Mouse (Mus musculus) kidney, postnatal 10 days (tissue): ENCODE measurements around the gene Dab2.
A peak's percentile ranks its signal among the peaks of the same experiment; 100 is the strongest.

Experiments
- DNase-seq: peaks from one replicate; pipeline ENCODE4 v3.0.0; 2021; ENCODE audit warnings: mixed read lengths

Dab2 gene

DNA sequence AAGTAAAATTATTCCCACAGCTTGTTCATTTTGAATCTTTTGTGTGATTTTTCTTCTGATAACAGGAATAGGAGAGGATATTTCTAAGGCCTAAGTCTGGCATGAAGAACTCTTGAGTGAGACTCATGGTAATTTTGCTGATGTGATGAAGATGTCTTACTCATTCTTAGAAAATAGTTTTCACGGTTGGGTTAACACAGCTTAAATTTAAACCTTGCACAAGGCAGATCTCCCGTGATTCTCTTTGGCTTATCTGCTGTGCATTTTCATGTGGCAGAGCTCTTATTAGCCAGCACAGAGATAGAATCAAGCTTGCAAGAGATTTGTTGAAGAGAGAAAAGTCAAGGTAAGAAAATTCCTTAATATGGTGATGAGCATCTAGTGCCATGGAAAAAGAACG, at the start of gene Dab2:
TSS of gene Dab2 (plus strand) at position 235 of the 400 bp plus-strand sequence.
- no peak for DNase-seq

DNA sequence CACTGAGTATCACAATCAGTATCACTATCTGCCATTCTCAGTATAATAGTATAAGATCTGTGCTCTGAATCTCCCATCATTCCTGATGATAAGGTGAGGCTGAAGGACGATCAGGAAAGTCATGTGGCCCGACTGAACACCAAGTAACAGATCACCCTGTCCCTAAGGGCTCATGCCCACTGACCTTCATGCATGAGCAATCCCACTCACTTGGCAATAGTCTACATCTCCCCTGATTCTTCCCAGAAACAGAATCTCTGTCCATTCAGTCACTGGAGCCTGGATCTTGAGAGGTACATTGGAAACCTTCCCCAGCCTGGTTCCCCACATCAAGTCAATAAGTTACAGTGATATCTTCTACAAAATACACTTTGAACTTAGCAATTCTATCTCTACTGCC, 46.1 kb upstream of the Dab2 start:
- no peak for DNase-seq

DNA sequence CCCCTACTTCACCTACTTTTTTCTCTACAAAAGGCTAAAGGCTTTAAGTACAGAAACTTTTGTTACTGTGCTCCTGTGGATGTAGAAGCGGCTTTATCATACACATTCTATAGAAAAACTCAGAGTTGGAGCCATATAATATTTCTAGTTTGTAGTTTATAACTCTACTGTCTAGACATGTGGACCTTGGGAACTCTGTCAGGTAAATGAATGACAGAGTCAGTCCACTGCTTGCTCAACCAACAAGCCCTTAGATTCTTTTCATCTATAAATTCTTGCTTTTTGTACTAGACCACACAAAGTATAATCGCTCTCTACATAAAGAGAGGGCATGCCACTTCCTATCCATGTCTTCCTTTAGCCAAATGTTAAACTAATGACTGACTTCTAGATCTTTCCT, 45.2 kb upstream of the Dab2 start:
- no peak for DNase-seq

- no peak for DNase-seq
Observed at GRCm38 (mm10) chr15:6257049-6257448, 42.5 kb upstream of the Dab2 start.

DNA sequence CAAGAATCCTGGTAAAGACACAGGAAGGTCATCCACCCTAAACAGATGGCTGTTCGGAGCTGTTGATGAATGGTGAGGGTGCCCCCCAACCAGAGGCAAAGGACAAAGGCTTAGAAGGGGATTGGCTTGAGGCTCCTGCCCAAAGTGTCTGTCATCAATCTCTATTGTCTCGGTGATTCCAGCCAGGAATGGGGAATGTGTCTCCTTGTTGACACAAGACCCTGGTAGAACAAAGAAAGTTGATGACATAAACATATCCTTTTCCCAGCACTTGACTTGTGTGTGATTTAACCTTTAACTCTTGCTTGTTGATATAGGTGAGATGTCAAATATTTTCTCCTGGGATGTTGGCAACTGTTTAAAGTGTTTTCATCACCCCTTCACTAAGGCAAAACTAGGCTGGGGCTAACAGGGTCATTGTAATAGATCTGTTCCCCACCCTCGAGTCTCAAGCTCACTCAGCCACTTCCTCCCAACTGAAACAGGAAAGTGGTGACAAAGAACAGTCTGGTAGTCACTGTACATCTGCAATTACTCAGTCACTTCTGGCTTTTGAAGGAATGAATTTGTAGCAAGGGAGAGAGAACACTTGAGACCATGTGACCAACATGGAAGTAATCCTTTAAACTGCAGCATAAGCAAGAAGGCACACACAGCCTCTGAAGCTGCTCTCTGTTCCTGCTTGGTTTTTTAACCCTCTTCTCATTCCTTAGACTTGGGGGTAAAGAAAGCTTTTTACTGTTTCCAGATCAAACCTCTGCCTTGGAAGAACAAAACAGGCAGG, 39.4 kb upstream of the Dab2 start:
- DNase-seq: peak; percentile 34

DNA sequence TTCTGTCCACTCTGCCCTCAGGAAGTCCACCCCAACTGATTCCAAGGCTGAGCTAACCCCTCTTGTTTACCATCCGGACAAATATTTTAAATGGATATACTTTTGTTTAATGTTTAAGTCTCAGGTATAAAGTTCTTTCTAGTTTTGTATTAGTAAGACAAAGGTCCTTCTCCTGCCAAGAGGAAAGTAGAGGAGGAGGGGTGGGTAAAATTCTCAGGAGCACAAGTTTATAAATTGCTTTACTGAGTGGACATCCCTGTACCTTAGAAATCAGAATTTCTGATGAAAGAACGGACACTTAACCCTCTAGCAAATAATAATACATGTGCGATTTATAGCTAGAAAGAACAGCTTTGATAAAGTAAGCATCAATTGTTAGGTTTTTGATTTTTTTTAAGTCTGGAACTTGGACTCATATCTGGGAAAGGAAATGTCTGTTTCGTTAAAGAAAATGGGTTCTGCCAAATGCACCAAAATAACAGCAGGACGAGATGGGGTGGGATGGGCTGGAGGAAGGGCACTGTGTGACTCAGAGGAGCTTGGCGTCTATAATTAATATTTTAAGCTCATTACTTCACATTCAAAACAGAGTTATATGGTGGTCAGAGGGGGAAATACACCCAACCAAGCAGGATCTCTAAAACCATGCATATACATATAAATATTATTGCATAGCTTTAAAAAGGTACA, 38.7 kb upstream of the Dab2 start:
- no peak for DNase-seq

DNA sequence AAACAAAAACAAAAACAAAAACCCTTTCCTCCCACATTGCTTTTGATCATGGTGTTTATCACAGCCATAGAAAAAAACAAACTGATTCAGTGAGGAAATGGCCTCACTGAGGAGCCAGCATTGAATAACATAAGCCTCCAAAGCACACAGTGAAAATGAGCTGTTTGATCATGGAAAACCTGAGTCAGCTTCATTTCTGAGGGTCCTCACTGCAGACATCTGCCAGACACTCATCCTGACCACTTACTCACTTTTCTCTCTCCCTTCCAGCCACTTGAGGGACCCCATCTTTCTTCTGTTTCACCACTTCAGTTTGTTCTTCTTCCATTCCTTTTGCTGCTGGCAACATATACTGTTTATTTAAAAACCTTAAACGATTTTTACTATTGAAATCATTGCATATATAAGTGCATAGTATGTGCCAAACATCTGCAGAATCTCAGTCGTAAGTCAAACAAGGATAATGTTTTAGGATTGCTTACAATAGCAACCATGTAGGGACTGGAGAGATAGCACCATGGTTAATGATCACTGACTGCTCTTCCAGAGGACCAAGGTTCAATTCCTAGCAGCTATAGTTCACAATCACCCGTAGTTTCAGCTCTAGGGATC, 32.3 kb upstream of the Dab2 start:
- no peak for DNase-seq

DNA sequence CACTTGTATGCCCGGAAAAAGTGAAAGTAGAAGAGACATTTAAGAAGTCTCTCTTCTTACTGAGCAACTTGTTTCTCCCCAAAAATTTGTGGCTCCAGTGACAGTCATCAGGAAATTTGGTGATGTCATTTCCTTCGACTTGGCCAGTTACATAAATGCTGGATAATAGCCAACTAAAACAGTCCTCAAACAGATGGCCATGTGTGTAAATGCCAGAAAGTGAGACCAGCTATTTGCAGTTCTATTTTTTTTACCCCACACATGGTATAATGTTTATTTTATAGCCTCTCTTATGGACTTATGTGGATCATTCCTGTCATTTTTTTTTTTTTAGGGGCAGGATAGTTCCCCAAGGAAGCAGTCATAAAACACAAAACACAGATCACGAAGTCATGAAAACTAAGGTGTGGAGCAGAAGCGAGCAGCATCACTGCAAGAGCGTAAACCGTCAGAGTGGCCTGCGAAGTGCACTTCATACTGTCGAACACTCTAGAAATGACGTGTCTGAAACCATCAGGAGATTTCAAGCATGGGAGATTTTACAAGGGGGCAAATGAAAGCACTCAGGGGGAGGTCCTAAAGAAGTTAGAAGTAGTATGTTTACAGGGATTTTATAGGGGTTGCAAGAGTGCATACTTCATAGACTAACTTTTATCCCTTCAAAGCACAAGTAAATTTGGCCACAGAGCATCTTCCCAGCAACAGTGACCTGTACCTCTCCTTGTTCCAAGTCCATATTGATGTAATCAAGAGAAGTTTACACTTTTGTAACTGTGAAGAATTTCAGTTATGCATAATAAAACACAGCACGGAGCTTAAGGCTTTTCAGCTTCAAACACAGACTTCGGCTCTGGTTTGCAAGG, 20.8 kb upstream of the Dab2 start:
- no peak for DNase-seq

GRCm38 (mm10) chr15:6280021-6280451, 19.6 kb upstream of the Dab2 start:
- DNase-seq: no peak

DNA sequence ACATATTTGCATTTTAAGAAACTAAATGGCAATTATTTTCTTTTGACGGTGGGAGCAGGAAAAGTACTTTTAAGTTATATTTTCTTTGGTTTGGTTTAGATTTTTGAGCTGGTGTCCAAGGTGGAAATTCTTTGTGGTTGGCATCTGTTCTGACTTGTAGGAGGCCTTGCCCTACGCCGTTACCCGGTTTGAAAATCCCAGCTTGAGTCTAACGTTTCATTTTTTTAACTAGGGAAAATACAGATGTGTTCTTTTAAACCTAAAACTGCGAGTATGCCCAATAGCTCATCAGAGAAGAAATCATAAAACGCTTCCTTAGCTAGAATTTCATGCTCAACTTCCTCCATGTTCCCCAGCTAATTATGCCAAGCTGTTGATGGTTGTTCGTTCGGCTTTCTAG, 16.3 kb upstream of the Dab2 start:
- no peak for DNase-seq

DNA sequence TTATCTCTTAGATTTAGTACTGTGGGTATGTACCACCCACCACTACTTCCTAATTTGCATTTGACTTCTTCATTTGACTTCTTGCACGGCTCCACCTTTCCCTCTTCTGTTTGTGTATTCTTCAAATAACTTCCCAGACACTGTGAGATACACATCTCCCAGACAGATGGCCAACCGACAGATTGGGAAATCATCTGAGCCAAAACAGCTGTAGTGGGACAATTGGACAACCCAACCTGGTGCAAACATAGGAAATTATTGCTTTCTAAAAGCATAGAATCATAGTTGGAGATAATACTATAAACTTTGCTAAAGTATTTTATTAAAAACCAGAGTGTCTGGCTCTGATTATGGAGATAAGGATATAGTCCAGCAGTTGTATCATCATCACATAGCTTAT, 3.5 kb upstream of the Dab2 start:
- no peak for DNase-seq

DNA sequence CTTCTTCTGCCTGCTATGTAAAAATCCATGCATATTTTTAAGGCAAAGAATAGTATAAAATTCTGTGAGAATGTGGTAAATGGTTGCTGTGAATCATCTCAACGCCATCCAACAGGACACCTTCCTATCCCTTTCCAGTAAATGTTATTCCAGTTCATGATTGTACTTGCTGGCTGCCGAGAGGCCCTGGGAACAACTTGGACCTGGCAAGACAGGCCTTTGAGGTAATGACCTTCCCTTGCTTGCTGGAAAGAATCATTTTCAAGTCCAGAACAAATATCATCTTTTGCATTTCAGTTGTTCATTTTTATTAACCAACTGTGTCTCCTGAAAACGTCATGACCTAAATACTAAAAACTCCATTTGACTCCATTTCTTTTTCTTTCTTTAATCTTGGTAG, 862 bp upstream of the Dab2 start:
- DNase-seq: no peak

DNA sequence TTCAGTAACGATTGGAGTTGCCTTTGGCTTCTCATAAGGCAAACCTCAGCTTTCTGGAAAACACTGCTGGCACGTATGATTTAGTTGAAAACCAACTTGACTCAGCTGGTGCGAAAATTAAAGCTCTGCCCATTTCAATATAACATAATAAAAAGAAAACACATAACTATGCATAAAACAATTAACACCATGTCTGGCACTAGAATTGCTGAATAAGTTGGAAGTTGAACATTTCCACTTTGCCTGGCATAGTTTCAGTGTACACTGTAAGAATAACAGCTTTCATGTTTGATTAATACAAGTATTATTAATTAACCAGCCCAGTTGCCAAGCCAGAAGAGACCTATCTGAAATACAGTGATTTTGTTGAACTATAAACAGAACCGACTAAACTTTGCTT, 2.6 kb downstream of the Dab2 start:
- no peak for DNase-seq

DNA sequence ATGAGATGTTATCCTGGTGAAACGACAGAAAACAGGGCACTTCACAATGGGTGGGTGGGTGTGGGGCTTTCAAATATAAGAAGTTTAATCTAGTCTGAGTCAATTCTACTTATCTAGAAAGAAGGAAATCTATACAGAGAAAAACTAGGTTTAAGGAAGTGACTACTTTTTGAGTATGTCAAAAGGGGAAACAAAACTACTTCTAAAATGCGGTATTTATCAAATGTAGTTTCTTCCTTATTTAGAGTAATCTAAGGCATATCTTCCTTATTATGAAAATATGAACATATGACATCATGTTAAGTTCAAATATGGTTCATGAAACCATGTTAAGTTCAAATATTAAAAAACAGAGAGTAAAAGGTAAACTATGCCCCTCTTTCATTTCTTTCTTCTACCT, 4.2 kb downstream of the Dab2 start:
- no peak for DNase-seq

- DNase-seq: no peak
Observed at GRCm38 (mm10) chr15:6309633-6310032, 10.0 kb downstream of the Dab2 start.

DNA sequence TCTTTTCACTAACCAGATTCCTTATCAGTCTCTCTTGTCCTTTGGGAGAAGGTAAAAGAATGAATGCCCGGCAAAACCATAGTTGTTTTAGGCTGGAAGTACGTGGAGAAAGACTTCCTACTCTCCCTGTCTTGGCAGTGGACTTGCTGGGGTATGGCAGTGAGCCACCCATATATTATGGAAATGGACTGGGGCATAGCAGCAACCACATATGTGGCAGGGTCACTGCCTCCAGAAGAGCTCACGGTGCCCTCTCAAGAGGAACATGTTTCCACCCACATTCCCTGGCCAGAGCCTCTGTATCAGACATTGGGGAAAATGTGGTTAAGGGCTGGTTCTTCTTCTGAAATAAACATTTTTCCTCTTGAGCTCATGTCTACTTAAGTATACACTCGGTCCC, 10.8 kb downstream of the Dab2 start:
- no peak for DNase-seq

GRCm38 (mm10) chr15:6312396-6312795, 12.8 kb downstream of the Dab2 start:
- DNase-seq: no peak

DNA sequence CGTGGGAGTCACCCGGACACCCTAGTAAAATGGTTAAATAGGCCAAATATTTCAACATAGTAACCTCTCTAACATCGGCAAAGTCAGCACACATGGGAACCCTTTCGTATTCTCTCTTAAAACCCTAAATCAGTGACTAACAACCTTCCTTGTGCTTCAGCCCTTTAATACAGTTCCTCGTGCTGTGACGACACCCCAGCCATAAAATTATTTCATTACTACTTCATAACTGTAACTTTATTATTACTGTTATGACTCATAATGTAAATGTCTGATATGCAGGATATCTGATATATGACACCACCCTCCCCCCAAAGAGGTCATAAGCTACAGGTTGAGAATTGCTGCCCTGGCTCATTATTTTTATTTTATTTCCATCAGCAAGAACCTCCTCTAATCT, 19.8 kb downstream of the Dab2 start:
- DNase-seq: no peak

DNA sequence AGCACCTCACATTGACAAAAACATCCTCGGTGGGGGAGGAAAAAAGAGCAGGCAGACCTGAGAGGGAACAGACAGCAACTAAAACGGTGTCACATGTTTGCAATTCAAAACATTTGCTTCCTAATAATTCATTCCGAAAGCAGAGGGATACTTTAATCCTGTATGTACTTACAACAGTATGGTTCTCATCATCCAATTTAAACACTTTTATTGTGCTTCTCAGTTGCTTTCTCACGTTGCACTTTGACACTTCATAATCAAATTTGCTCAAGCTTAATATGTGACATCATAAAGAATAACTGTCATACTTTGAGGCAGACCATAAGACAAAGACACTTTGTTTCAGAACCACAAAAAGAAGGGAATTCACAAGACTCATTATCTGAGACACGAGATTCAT, 20.9 kb downstream of the Dab2 start:
- no peak for DNase-seq

- peak; percentile 29 for DNase-seq
Observed at GRCm38 (mm10) chr15:6321263-6321662, 21.7 kb downstream of the Dab2 start.

GRCm38 (mm10) chr15:6322311-6322710, 22.7 kb downstream of the Dab2 start:
- no peak for DNase-seq

DNA sequence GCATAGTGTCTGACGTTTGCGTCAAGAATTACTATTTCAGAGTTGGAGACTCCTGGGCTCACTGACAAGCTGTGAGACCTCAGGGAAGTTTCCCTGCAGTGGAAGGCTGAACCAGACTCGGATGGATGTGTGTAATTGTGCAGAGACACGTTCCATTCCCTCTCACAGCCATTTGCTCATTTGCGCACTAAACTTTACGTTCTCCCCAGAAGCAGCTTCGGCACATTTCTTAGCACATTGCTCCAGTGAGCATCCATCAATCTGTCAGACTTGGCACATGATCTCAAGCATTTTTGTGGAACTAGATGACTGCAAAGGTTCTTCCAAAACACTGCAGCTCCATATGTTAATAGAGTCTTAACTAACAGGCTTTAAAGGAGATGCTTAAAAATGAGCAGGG, 24.0 kb downstream of the Dab2 start:
- no peak for DNase-seq

- DNase-seq: no peak
Observed at GRCm38 (mm10) chr15:6325443-6325842, 25.9 kb downstream of the Dab2 start.
